Mouse (Mus musculus) cerebellum, postnatal 14 days (tissue): Measurements from ENCODE around the gene Tmem91.

Source experiments
- DNase-seq, 2 experiments: peaks; one replicate each; pipeline ENCODE4 v3.0.0; 2021; ENCODE audit warnings: mixed read lengths in 2 of 2

Gene Tmem91

GRCm38 (mm10) chr7:25699851-25700250, 24.9 kb upstream of the Tmem91 start:
- DNase-seq, result no peak

DNA sequence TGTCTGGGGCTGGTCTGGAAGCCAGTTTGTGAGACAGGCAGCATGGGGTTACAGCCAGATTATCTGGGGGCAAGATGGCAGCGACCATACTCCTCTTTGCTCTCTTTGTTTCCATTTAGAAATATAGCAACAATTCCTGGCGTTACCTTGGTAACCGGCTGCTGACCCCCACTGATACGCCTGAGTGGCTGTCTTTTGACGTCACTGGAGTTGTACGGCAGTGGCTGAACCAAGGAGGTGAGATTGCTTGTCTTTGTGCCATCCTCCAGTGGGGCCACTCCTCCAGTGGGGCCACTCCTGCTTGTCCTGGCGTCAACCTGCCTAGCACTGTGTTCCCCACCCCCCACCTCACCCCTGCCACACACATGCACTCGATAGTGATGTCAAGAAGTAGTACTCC, 19.1 kb upstream of the Tmem91 start:
- DNase-seq, result no peak

- DNase-seq, result no peak
Measured at GRCm38 (mm10) chr7:25690051-25690450, 15.1 kb upstream of the Tmem91 start.

- DNase-seq, result no peak
Measured at GRCm38 (mm10) chr7:25689603-25690021, 14.6 kb upstream of the Tmem91 start.

- DNase-seq, result peak; percentile 49 to 50
Measured at GRCm38 (mm10) chr7:25688810-25689586, 14.0 kb upstream of the Tmem91 start.

- DNase-seq, result peak; percentile 39 to 48
Measured at GRCm38 (mm10) chr7:25687811-25688401, 12.9 kb upstream of the Tmem91 start.

DNA sequence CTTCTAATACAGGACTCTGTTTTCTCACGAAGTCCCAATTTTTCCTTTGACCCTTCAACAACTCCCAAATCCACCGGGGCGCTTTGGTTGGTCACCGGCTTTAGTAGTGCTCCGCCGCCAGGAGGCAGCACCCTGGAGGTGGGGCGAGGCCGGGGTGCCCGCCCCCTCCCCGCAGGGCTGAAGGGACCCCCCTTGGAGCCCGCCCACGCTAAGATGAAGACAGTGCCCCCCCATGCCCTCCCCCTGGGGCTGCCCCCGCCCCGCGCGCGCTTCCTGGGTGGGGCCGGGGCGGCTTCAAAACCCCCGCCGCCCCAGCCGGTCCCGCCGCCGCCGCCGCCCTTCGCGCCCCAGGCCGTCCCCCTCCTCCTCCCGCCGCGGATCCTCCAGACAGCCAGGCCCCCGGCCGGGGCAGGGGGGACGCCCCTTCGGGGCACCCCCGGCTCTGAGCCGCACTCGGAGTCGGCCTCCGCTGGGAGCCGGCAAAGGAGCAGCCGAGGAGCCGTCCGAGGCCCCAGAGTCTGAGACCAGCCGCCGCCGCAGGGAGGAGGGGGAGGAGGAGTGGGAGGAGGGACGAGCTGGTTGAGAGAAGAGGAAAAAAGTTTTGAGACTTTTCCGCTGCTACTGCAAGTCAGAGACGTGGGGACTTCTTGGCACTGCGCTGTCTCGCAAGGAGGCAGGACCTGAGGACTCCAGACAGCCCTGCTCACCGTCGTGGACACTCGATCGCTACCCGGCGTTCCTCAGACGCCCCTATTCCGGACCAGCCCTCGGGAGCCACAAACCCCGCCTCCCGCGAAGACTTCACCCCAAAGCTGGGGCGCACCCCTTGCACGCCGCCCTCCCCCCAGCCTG, 11.9 kb upstream of the Tmem91 start, which contains the start of gene Tgfb1:
Gene Tgfb1, plus strand, starts transcription at position 323 of the 852 bp plus-strand sequence.
- DNase-seq, result peak in 1 of 2 experiments; percentile 55

GRCm38 (mm10) chr7:25685926-25686470, 11.0 kb upstream of the Tmem91 start:
- no peak for DNase-seq

- no peak for DNase-seq
Measured at GRCm38 (mm10) chr7:25684659-25685058, 9.7 kb upstream of the Tmem91 start.

DNA sequence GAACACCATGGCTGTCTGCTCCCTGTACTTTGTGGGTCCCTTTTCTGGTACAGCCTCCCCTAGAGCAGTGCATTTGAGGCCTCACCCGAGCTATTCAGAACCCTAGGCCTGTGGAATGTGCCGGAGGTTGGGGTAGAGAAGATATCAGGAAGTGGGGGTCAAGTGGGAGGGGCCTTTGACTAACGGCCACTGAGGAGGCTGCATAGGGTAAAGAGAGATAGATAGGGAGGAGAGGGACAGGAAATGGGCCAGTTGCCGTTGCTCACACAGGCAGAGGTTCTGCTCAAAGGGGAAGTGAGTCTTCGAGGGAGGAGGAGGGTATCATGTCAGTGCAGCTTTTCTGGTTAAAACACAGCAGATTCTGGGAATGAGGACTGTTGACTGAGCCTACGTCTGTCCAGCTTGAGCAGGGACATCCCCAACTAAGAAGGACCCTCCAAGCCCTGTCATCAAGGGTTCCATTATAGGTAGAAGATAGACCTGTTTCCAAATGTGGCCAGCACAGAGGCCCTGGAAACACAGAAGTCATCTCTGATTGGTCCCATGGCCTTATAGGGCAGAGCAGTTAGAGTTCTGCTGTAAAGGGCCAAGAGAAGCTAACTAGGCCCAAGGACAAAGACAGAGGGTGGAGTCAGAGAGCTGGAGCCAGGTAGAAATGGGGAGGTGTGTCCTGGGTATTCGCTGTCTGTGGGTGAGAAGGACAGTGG, 8.7 kb upstream of the Tmem91 start:
- no peak for DNase-seq

GRCm38 (mm10) chr7:25681341-25682231, 6.6 kb upstream of the Tmem91 start:
- peak in 1 of 2 experiments; percentile 49 for DNase-seq

GRCm38 (mm10) chr7:25680514-25681258, 5.7 kb upstream of the Tmem91 start, which contains the start of gene B9d2:
Gene B9d2, plus strand, starts transcription at chr7:25680780.
- DNase-seq, result peak; percentile 96

- DNase-seq, result peak; percentile 31 to 43
Measured at GRCm38 (mm10) chr7:25679971-25680370, 5.0 kb upstream of the Tmem91 start.

- no peak for DNase-seq
Measured at GRCm38 (mm10) chr7:25677013-25677412, 2.0 kb upstream of the Tmem91 start.

DNA sequence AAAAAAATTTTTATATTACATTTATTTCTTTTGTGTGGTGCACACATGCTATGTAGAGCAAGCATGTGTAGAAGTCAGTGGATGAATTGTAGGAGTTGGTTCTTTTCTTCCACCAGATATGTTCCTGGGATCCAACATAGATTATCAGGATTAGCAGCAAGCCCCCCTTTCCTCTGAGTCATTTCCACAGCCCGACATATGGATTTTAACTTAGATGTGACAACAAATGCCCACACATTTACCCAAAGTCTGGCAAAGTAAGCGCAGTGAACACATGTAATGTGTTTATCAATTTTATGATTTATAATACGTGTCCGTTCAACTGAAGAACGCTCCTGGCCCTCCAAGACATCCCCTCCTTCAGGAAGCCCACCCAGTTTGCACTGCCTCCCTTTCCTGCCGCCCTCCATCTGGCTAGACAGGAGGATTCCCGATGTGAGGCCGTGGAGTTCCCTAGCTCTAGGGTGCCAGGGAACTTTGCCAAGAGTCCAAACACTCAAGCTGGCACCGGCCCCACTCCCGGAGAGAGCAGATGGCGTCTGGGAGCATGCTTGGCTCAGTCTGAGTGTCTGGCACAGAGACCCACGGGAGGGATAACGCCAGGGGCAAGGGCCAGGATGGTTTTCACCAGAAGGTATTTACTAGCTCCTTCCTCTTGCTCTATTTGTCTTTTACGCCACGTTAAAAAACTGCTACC, 1.3 kb upstream of the Tmem91 start:
- DNase-seq, result peak; percentile 100

DNA sequence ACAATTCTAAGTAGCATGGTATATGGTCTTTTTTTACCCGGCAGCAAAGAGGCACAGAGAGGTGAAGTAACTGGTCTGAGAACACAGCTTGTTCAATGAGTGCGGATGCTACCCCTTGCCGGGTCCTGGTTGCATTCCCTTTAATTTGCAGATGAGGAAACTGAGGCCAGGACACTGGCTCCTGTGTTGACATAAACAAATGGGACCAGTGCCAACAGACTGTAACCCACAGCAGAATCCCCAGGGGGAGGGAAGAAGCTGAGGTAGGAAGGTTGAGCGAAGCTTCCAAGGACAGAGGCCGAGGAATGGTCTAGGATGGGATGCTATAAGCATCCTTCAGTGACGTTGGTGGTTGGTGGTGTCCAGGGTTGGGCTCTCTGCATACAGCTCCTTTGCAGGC, 439 bp upstream of the Tmem91 start:
- peak in 1 of 2 experiments; percentile 39 for DNase-seq

DNA sequence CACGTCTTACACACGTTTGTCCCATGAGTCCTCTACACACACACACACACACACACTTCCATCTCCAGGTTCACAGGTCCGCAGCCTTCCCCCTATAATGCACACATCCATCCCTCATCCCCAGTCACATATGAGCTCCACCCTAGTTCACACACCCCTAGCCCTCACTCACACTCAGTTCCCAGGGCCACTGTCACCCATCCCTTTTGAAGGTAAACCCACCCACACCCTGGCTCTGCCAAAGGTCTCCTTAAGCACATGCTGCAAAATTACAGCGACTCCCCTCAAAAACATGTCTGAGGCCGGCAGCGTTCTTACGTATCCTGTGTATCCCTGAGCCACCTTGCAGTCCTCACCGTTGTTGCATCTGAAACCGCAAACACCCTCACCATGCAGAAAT, 669 bp downstream of the Tmem91 start:
- DNase-seq, result no peak

GRCm38 (mm10) chr7:25672442-25672841, 2.5 kb downstream of the Tmem91 start:
- no peak for DNase-seq

GRCm38 (mm10) chr7:25671686-25672085, 3.3 kb downstream of the Tmem91 start:
- no peak for DNase-seq

DNA sequence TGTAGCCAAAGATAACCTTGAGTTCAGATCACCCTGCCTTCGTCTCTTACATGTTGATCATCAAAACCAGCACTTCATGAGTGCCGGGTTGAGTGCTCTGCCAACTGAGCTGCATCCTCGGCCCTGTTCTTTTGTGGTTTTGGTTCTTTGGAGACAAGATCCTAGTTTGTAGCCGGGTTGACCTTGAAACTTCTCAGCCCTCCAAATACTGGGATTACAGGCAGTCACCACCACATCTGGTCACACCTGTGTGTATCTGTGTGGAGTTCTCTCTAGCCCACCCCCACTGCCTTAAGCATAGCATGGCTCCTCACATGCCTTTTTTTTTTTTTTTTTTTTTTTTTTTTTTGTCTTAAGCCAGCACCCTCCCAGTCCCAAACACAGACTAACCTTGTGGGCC, 4.9 kb downstream of the Tmem91 start:
- no peak for DNase-seq
